9 mouse cellular contexts compared by ENCODE assay signal in genomic region chr8:11924165-11924564, GRCm38 (mm10).
DNase-seq lines count a peak whose midpoint lies in the region; ATAC-seq and TF ChIP-seq lines count a peak whose summit lies in the region.
"Had no signal": no experiment of that assay in that cellular context is flagged by ENCODE, and none has a peak within 500 bp of the region (broad histone marks: within the 10 kb centered on the region; RNA-seq: fewer than 3 reads in every experiment).

No protein-coding gene starts in this region.

- H3K9me3 ChIP-seq in kidney, embryonic 15.5 days (replicated peaks): no peaks in the 10 kb centered on the region
- H3K9me3 ChIP-seq in heart, postnatal 0 days (replicated peaks; ENCODE audit: control insufficient read depth, low read length): no peaks in the 10 kb centered on the region
- H3K9me3 ChIP-seq: neural tube, embryonic 12.5 days had no signal

- H3K27ac ChIP-seq in kidney, embryonic 15.5 days: no peak overlapping the region
- no peak overlapping the region for H3K27ac ChIP-seq in heart, postnatal 0 days (ENCODE audit: low read depth)
- H3K27ac ChIP-seq in left cerebral cortex, adult 2 months: no peak overlapping the region
- H3K27ac ChIP-seq: neural tube, embryonic 12.5 days had no signal

- ATAC-seq in kidney, embryonic 15.5 days (replicated peaks; ENCODE audit: low FRiP score): no peak
- peak; percentile 39; the same call in 1 of the 2 replicates for ATAC-seq in heart, postnatal 0 days (ENCODE audit: insufficient read depth, low read depth)
- peak; percentile 60; the same call in 1 of the 2 replicates for ATAC-seq in monocyte, adult 5-6 weeks (replicated peaks; ENCODE audit: insufficient number of reproducible peaks, low FRiP score, low TSS enrichment, poor library complexity, severe bottlenecking)

- no peaks in the 10 kb centered on the region for H3K27me3 ChIP-seq in kidney, embryonic 15.5 days
- H3K27me3 ChIP-seq in heart, postnatal 0 days (ENCODE audit: control insufficient read depth, insufficient read depth, low read length): 0 out of 2 replicates have a peak, but pooled peaks cover 4% of the 10 kb centered on the region

- no peak overlapping the region for H3K4me2 ChIP-seq in kidney, embryonic 15.5 days
- H3K4me2 ChIP-seq in heart, postnatal 0 days (ENCODE audit: low read depth, low read length): no peak overlapping the region
- H3K4me2 ChIP-seq: neural tube, embryonic 12.5 days had no signal

- no peak overlapping the region for H3K9ac ChIP-seq in kidney, embryonic 15.5 days
- H3K9ac ChIP-seq in heart, postnatal 0 days (replicated peaks; ENCODE audit: low read depth, low read length): no peak overlapping the region
- H3K9ac ChIP-seq: neural tube, embryonic 12.5 days had no signal

- TF ChIP-seq CTCF in heart, postnatal 0 days (IDR thresholded peaks at IDR 0.05; ENCODE audit: low read depth): peak; percentile 59
- peak; percentile 71 for TF ChIP-seq CTCF in left cerebral cortex, adult 2 months (IDR thresholded peaks at IDR 0.05)

- H3K36me3 ChIP-seq in kidney, embryonic 15.5 days: no peaks in the 10 kb centered on the region
- H3K36me3 ChIP-seq in heart, postnatal 0 days (replicated peaks; ENCODE audit: control insufficient read depth, insufficient read depth, low read length): no peaks in the 10 kb centered on the region
- H3K36me3 ChIP-seq: neural tube, embryonic 12.5 days had no signal

- no peaks in the 10 kb centered on the region for H3K4me1 ChIP-seq in kidney, embryonic 15.5 days
- H3K4me1 ChIP-seq in heart, postnatal 0 days (ENCODE audit: control insufficient read depth, insufficient read depth): peaks cover 5% of the 10 kb centered on the region; the same call in 1 of the 2 replicates
- H3K4me1 ChIP-seq: neural tube, embryonic 12.5 days had no signal

- H3K4me3 ChIP-seq in kidney, embryonic 15.5 days (replicated peaks): no peak overlapping the region
- H3K4me3 ChIP-seq in heart, postnatal 0 days (ENCODE audit: low read depth, low read length): no peak overlapping the region
- no peak overlapping the region for H3K4me3 ChIP-seq in left cerebral cortex, adult 2 months
- H3K4me3 ChIP-seq: neural tube, embryonic 12.5 days had no signal

- intact Hi-C loops in left cerebral cortex, adult 2 months (cut with DNase I): loop anchor here (2.0 to 5.0 kb wide), 2 partner anchors 77 to 167 kb away; no protein-coding TSS in a partner anchor

- no peak for TF ChIP-seq EP300 in heart, postnatal 0 days (IDR thresholded peaks at IDR 0.05; ENCODE audit: low read depth)

- 67% methylated on average over 11 of the region's 11 CpGs for WGBS in kidney, embryonic 15.5 days
- 45% methylated on average over 11 of the region's 11 CpGs for WGBS in heart, postnatal 0 days

- peak; percentile 20 for DNase-seq in kidney, adult 11 months
- DNase-seq in ZHBTc4 (ENCODE audit: low read depth, low spot score): peak; percentile 86
- peak; percentile 73 to 83 for DNase-seq in cerebellum, postnatal 25 days
- DNase-seq in heart, postnatal 0 days (ENCODE audit: low spot score): peak; percentile 56
- peak; percentile 69 to 75 for DNase-seq in left cerebral cortex, adult 2 months (ENCODE audit: extremely low spot score in 1 of 2, low spot score in 2 of 2)
- DNase-seq in testis, postnatal 14 days (ENCODE audit: low spot score): peak; percentile 74

Comparison
In these comparisons a context has a peak if more than half of its experiments do, and no peak if none do; other contexts are left out.
1. DNase-seq: peak in every context shown above with its lines; median percentile 86 in ZHBTc4; 78 in cerebellum, postnatal 25 days; 74 in testis, postnatal 14 days; 72 in left cerebral cortex, adult 2 months; 56 in heart, postnatal 0 days; 20 in kidney, adult 11 months.